Mouse (Mus musculus): ENCODE measurements around the gene P4ha1.

P4ha1 gene

DNA sequence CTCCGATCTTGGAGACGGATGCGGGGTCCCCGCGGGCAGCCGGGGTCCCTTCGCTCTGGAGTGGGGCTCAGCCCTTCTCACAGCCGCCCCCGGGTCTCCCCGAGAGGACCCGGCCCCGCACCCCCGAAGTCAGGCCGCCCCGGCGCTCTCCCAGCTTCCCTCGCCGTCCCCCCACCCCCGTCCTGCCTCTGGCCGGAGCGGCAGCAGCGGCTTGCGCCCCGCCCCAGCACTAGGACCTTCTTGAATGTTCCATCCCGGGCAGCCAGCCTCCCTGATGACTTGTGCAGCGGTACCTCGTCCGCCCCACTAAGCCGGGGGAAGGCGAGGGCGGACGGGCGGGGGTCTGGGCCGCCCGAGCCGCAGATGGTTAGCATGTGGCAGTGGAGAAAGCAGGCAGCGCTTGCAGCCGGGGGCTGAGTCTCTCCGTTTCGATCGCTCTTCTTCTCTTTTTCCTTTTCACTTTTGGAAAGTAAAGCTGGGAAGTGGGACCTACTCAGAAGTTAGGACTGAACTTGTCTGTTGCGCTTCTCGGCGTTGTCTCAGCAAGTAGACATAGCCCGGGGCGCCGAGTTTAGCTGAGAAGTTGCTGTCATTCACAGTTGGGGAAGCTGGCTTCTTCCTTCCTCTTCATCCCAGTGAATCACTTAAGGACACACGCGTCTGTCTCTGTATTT is 529 bp downstream of the P4ha1 start:
- DNase-seq (ENCODE audit: low spot score): peak; percentile 85

DNA sequence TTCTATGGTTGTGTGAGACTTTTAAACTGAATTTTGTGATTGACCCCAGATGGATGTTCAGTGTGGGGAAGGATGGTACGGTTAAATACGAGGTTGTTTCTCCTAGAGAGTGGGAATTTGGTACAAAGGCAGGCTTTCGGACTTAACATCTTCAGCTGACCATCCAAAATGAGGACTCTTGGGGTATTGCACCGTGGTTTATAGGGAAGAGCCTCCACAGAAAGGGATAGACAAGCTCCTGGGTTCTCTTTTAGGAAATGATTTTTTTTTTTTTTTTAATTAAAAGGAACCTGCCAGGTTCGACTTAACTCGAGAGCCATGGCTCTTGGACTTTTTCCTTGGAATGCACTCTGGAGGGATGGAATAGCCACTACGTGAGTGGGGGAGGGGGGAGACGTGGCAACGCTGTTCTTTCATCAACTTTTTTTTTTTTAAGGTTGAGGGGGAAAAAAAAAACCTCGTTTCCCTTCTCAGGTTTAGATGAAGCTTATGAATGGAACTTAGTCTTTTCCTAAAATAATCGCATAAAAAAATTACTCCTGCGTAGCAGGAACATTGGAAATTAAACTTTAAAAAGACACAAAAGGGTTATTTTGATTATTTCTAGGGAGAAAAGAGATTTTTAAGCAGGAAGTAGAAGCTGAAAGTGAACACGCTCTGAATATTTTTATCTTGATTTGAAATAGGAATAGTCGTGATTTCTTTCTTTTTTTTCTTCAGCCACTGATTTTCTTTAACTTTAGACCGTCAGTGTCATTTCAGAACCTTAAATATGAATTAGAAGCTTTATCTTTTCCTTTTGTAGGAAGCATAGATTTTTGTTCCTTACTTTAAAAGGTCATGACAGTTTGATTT is 1.4 kb downstream of the P4ha1 start:
- DNase-seq (ENCODE audit: low spot score): peak; percentile 18

DNA sequence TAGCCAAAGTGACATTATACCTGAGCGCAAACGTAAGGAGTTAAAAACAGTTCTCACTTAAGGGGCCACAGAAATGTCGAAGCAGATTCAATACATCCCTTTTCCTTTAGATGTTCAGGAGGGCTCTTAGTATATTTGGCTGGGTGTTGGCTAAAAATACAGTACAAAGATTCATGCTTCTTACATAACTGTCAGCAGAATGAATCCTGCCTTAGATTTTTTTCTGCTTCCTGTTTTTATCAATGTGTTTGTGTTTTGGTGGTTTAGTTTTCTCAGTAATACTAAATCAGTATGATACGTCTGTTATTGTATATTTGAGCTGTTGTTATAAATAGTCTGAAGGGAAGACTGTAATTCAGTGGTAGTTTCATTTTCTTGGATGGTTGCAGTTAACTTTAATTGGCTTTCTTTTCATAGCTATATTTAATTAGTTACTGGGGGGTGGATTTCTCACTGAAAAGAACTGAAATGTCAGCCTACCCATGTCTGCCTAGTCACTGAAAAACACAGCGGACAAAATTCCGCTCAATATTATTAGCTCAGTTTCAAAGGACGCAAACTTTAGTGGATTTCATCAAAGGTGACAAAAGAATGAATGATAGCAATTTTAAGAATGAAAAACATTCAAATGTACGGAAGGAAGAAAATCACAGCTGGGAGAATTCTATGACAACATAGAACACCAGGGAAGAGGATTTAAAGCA is 3.7 kb downstream of the P4ha1 start:
- no peak for DNase-seq (ENCODE audit: low spot score)

DNA sequence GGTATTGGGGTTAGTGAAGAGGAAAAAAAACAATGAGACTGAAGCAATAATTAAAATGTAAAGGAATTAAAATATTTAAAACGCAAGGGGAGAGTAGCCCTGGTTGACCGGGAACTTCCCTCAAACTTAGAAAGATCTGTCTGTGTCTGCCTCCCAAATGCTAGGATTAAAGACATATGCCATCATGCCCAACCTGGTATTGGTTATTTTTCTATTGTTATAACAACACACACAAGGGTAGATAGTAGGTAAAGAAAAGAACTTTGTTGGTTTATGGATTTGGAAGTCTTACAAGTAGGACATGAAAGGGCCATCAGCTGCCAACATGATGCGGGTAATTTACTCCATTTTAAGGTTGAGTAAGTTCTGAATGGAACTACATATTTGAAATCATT is 4.2 kb downstream of the P4ha1 start:
- no peak for DNase-seq (ENCODE audit: low spot score)

DNA sequence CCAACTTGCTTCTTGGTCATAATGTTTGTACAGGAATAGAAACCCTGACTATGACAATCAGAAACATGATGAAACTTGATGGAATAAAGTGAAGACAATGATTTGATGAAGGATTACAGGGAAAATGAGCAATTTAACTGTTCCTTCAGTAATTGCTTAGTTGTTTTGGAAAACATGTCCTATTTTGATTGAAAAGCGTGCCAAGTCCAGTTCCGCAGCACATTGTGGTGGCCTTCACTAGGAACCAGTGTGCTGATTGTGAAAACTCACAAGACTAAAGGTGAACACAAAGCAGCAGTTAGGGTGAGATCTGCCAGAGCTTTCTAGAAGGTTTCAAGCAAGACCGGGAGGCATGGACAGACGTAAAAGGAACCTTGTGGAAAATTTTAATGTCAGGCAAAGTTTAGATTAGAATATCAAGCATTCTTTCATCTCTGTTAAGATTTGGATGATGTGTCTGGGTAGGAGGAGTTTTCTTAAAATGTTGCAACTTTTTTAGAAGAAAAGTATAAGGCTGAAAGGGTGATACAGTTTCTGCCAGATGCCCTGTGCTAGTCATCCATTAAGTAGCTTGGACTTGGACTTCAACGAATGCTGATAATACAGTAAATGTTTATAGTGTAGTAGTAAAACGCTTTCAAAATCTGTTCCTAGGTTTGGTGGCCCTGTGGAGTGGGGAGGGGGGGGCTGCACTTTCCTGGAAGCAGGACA is 8.6 kb downstream of the P4ha1 start:
- DNase-seq (ENCODE audit: low spot score): no peak

DNA sequence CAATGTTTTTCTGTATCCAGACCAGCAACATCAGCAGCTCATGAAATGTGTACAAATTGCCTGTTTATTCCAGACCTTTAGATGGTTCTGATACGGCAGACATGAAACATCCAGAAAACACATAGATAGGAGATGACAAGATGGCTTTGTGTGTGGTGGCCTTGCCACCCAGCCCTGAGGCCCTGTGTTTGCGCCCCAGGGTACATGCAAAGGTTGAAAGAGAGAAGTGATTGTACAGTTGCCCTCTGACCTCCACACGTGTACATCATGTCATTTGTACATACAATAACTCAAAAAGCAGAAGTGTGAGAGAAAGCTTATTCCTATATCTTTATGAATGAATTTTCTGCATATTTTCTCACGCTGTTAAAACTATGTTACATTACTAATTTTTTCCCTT is 10.3 kb downstream of the P4ha1 start:
- no peak for DNase-seq (ENCODE audit: low spot score)

DNA sequence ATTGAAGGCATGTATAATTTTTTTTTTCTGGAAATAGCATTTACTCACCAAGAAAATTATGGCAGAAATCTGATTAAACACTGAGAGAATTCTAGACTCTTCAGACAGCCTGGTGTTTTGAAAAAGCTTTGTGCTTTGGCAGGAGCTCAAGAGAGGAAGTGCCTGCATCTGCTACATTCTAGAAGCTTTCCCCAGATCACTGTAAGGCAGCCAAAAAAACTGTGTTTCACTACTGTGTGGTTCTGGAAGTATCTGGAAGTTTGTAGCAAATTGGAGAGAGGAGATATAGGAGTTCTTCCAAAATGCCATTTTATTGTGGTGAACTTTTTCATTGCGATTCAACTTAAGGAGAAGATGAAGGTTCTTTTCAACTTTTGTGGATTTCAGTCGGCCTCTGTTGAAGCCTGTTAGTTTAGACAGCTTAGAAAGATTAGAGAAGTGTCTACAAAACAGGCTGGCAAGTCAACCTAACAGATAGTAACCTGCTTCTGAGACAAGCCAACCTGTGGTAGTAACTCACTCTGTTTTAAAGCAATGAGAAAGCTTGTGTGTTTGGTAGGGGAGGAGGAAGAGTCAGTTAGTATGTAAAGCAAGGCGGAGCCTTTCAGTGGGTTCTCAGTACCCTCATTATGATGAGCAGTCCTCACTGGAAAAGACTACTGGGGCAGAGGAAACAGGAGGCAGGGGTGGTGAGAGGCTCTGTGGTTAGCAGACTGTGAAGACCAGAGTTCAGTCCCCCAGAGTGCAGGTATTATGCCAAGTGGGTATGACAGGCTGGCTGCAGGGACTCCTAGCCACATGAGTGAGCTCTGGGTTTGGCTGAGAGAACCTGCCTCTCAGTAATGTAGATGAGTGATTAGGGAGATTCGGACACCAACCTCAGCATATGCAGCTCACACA is 12.1 kb downstream of the P4ha1 start:
- no peak for DNase-seq (ENCODE audit: low spot score)

DNA sequence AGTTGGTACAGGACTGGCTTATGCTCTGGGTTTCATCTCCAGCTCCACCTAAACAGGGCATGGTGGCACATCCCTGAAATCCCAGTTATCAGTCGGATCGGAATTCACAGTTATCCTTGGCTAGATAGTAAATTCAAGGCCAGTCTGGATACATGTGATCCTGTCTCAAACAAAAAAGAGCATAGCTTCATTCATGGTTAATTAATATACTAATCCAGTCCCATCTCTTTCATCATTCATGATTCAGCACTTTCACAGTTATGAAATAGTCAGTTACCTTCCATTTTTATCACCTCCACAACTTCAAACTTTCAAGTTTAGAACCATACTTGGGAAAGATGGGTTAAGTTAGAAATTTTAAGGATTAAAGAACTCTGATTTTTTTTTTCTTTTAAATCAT is 13.0 kb downstream of the P4ha1 start:
- DNase-seq (ENCODE audit: low spot score): no peak

DNA sequence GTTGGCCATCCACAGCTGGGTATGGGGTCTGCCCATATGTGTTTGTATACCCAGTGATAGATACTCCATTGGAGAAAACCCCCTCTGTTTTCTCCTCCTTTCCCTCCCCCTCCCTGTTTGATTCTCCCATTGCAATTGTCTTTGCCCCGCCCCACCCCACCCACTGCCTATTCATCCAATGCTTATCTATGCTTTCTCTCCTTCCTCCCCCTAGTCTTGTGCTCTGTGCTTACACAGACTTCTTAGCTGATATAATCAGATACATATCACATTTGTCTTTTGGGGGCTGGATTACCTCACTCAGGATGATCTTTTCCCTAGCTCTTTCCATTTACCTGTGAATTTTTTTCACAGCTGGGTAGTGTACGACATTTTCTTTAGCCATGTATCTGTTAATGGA is 23.5 kb downstream of the P4ha1 start:
- no peak for DNase-seq (ENCODE audit: low spot score)

DNA sequence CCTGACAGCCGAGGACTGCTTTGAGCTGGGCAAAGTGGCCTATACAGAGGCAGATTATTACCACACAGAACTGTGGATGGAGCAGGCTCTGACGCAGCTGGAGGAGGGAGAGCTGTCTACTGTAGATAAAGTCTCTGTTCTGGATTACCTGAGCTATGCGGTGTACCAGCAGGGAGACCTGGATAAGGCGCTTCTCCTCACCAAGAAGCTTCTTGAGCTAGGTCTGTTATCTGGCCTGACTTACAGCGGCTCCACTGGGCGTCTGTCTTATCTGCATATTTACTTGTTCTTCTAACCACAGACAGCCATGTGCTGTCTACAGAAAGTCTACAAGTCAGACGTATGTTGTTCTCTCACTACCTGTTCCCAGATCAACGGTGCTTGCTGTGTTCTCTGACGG is 25.1 kb downstream of the P4ha1 start:
- peak; percentile 9 for DNase-seq (ENCODE audit: low spot score)

DNA sequence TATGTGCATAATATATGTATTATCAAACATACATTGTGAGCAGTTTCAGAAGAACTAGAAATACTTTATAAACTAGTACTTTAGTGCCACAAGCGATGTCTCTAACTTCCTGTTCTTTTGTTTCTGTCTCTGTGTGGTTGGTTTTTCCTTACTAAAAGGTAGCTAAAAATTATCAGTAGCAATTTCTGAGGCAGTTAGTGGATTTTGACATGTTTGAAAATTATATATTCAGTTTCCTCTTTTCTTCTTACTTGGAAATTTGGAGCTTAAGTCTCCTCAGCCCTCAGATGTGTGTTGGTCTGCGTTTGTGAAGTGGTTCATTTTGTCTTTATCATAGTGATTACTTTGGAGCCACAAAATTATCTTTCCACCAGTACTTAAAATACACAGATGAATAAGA is 26.4 kb downstream of the P4ha1 start:
- no peak for DNase-seq (ENCODE audit: low spot score)

DNA sequence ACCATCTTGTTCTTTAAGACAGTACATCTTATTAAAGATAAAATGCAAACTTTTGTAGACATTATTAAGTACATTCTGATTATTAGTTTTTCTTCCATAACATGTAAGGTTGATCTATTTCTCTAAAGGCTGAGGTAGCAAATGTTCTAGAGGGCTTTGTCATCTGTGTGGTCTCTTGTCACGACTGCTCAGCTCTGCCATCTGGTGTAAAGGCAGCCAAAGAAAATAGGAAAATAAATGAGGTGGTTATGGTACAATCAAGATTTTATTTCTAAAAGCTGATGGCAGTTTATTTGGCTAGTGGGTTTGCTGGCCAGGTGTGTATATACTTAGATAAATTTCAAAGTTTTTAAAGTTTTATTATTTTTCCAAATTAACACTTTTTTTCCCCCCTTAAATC is 30.0 kb downstream of the P4ha1 start:
- DNase-seq (ENCODE audit: low spot score): no peak

DNA sequence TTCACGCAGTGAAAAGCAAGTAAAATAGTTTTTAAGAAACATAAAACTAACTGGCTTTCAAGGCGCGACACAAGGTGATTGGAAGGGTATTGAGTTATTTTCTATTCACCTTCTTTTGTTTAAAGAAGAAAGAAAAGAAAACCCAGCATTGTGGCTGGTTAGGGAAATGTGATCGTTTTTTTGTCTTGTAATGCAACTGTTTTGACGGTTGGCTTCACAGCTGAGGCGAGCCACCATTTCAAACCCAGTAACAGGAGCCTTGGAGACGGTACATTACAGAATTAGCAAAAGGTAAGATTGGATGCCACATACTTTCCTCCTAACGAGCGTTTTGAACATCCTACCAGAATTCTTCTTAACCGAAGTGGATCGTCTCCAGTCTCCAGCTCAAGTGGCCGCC is 31.0 kb downstream of the P4ha1 start:
- no peak for DNase-seq (ENCODE audit: low spot score)

DNA sequence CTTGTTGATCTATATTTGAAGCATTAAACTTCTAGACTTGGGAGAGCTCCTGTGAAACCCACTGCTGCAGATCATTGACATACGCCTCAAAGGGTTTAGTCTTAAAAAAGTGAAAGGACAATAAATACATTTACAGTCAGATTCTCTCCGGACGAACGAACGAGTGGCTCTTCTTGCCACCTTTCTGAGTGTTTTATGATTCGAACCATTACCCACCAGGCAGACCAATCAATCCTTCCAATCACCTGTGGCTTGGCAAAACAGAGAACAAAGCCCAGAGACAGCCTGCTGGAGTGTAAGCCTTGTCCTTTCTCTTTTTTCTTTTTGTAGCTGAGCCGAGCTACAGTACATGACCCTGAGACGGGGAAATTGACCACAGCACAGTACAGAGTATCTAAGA is 31.9 kb downstream of the P4ha1 start:
- DNase-seq (ENCODE audit: low spot score): no peak

DNA sequence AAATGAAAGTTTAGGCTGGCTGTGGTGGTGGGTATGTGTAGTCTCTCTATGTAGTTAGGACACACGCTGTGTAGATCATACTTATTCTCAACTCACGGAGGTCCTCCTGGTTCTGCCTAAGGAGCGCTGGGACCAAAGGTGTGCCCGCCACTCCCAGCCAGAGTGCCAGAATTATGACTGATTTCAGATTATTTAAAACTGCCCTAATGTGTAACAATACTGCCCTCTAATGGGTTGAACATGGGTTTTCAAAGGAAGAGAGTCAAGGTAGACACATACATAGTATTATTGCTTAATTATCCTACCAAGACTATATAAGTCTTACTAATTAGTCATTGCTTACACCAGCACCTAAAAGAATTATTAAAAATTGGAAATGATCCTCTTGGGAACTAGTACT is 35.6 kb downstream of the P4ha1 start:
- no peak for DNase-seq (ENCODE audit: low spot score)

DNA sequence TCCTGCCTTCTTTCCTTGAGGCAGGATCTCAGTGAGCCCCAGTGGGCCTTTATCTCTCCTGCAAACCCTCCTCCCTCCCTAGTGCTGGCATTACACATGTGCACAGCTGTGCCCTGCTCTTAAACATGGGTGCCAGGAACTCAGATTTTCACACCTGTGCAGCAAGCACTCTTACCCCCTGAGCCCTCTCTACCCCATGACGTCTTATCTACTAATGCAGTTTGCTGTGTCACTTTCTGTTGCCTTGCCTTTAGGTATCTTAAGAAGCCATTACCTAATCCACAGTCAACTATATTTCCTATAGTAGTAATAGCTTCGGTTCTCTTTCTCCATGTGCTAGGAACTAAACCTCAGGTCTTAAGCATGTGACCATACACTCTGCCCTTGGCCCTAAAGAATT is 40.1 kb downstream of the P4ha1 start:
- DNase-seq (ENCODE audit: low spot score): no peak

DNA sequence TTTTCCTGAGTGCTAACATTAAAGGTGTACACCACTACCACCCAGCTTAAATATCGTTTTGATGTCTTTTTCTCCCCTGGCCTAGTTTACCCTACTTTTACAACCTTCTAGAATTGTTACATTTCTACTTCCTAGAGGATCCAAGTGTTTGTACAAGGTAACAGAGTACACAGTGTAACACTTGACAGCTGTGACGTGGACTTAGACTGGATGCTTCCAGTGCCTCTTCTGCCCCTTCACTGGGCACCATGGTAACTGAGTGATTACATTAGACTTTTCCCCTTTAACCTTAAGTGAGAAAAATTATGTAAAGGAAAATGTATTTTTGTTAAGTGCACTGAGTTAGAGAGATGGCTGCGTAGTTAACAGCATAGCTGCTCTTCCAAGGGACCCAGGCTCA is 41.5 kb downstream of the P4ha1 start:
- no peak for DNase-seq (ENCODE audit: low spot score)

DNA sequence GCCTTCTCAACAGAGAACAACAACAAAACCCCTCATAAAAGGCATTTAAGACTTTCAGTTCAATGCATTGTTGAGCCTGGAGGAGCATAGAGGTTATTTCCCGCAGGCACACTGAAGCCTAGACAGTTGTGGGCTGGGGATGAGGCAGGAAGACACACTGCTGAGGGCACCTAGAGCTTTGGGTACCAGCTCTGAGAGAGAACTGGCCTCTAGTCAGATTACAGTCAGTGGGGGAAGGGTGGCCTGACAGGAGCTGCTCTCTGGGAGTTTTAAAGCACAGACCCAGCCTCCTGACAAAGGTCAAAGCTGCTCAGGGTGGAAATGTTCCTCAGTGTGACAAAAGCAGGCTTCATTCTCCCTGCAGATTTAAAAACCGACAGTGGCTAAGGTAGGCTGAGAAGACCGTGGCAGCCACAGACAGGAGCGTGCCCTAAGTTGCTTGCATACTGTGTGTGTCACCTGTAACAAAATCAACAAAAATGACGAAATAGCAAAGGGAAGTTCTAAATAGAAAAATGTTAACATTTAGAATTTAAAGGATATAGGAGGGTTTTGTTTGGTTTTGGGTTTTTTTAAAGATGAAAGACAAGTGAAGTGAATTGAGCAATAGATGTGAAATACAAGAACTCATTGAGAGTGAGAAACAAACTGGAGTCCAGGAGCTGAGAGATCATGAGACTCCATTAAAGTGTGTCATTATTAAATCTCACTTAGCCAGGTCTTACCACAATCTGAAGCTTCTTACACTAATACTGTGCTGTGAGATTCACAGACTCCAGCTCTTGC is 42.9 kb downstream of the P4ha1 start:
- peak; percentile 40 for DNase-seq (ENCODE audit: low spot score)

DNA sequence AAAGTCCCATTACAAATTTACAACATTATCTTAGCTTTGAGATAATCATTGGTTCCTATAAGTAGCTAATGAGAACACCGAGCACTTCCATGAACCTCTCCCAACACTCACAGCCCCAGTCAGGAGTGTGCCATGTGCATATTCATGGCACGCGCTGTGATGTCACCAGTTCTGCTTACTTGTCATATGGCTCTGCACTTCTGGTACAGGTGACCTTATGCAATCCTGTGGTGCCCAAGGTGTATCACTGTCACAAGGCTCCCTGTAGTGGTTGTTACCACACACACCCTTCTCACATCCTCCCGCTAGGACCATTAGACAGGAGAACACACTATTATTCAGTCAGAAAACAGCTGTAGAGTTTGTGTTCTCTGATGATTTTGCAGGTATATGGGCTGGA is 43.6 kb downstream of the P4ha1 start:
- DNase-seq (ENCODE audit: low spot score): no peak

DNA sequence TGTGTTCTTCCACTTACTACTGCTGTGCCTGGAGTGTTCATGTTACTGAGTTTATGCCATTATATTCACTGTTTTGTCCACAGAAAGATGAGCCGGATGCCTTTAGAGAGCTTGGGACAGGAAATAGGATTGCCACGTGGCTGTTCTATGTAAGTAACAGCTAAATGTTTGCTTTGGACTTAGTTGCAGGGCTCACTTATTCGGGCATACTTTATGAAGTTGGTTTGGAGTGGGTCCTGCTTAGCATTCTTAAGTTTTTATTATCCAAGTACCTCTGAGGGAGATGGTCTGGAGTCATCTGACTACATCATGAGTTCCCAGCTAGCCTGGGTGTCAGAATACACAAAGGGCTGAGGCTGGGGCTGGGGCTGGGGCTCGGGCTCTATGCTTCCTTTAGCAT is 44.1 kb downstream of the P4ha1 start:
- no peak for DNase-seq (ENCODE audit: low spot score)

DNA sequence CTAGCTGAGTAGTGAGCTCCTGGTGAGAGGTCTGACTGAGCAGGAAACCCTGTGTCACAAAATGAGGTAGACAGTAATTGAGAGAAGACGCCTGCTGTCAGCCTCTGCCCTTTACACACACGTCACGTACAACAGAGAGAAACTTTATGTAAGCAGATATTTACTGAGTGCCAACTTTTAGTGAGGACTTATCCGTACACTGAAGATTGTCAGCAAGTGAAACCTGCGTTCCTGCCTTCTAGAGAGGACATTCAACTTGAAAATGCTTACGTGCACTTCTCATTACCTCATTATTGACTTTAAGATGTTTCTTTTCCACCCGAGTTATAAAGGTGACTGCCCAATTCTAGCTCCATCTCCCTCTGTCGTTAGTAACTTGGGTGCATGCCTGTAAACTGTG is 45.6 kb downstream of the P4ha1 start:
- DNase-seq (ENCODE audit: low spot score): no peak

All from yolk sac, embryonic 10.5 days (tissue).